Mouse (Mus musculus) CH12.LX (cell line): ENCODE results near the gene Dpp10.

Experiments used
- EP300 ChIP-seq: IDR thresholded peaks from 2 replicates; pipeline ENCODE4 v1.6.1; 2011; ENCODE audit warnings: low read length, improper control_type of control experiment
- JUND ChIP-seq: conservative IDR thresholded peaks from 2 replicates; pipeline ENCODE4 v1.6.1; 2011; ENCODE audit warnings: low read depth, low read length, improper control_type of control experiment
- MYC ChIP-seq: IDR thresholded peaks from 2 replicates; pipeline ENCODE4 v1.6.1; 2011; ENCODE audit warnings: low read depth, mild to moderate bottlenecking, improper control_type of control experiment, low read length
- UBTF ChIP-seq: IDR thresholded peaks from 2 replicates; pipeline ENCODE4 v1.6.1; 2012; ENCODE audit warnings: low read depth, mild to moderate bottlenecking, inconsistent platforms, low read length, improper control_type of control experiment, moderate library complexity

GRCm38 (mm10) chr1:123901218-123901617 lies 144.1 kb downstream of the Dpp10 start:
- TF ChIP-seq JUND (no peak), EP300 (no peak), UBTF (no peak), MYC (no peak)
